In the genomic region with DNA sequence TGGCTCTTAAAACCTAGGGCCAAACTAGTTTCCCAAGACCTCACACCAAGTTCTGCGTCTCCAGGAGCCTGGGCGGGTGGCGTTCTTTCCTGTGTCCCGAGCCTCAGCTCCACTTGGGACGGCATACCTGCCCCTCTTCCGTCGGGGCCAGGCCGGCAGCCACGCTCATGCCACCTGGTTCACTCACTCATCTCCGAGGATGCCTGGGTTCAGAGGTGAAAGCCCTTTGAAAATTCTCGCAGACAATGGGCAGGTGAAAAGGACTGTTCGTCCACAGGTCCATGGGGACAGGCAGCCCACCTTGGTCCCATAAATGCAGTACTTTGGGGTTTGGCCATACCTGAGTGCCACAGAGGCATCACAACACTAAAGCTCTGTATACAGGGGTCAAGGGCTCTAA, we compare ENCODE assay signal across 23 mouse cellular contexts. TPM values are rescaled to one million over a fixed set of nuclear protein-coding genes. Genes with fewer than 3 reads are reported as not detected.
DNase-seq lines count a peak whose midpoint lies in the region; ATAC-seq and TF ChIP-seq lines count a peak whose summit lies in the region.
"Had no signal": no experiment of that assay in that cellular context is flagged by ENCODE, and none has a peak within 500 bp of the region (broad histone marks: within the 10 kb centered on the region; RNA-seq: fewer than 3 reads in every experiment).

No protein-coding gene starts in this region.

- no peak for TF ChIP-seq EP300 in heart, adult 2 months (IDR thresholded peaks at IDR 0.05; ENCODE audit: insufficient read depth, low read depth, low read length)
- TF ChIP-seq EP300 in liver, postnatal 0 days (IDR thresholded peaks at IDR 0.05; ENCODE audit: low read depth) = no peak

- no peak overlapping the region for H3K27ac ChIP-seq in heart, adult 2 months
- peak overlapping the region; percentile 27; the same call in 1 of the 2 replicates for H3K27ac ChIP-seq in limb, embryonic 15.5 days
- no peak overlapping the region for H3K27ac ChIP-seq in limb, embryonic 10.5 days
- peak overlapping the region; percentile 21; the same call in 1 of the 2 replicates for H3K27ac ChIP-seq in cortical plate, adult 2 months (ENCODE audit: insufficient read depth, low read length)
- H3K27ac ChIP-seq in liver, postnatal 0 days (ENCODE audit: low read depth) = peak overlapping the region; percentile 81
- no peak overlapping the region for H3K27ac ChIP-seq in forebrain, embryonic 11.5 days (ENCODE audit: low read depth, low read length)
- no peak overlapping the region for H3K27ac ChIP-seq in intestine, embryonic 15.5 days
- H3K27ac ChIP-seq: embryonic facial prominence, embryonic 12.5 days; midbrain, embryonic 13.5 days had no signal

- intact Hi-C loops in heart, adult 2 months (cut with DNase I) = no loop called here

- H3K79me2 ChIP-seq in heart, adult 2 months (replicated peaks; ENCODE audit: control insufficient read depth, insufficient read depth, low read length) = no peaks in the 10 kb centered on the region

- WGBS in heart, adult 2 months = 80% methylated on average over 12 of the region's 12 CpGs
- 88% methylated on average over 12 of the region's 12 CpGs for WGBS in limb, embryonic 15.5 days
- 95% methylated on average over 12 of the region's 12 CpGs for WGBS in limb, embryonic 10.5 days
- 81% methylated on average over 12 of the region's 12 CpGs for WGBS in liver, postnatal 0 days (ENCODE audit: insufficient replicate concordance)
- 94% methylated on average over 12 of the region's 12 CpGs for WGBS in forebrain, embryonic 11.5 days
- WGBS in intestine, embryonic 15.5 days = 92% methylated on average over 12 of the region's 12 CpGs

- no peaks in the 10 kb centered on the region for H3K27me3 ChIP-seq in heart, adult 2 months (ENCODE audit: control insufficient read depth, insufficient read depth, low read length)
- no peaks in the 10 kb centered on the region for H3K27me3 ChIP-seq in limb, embryonic 15.5 days
- no peaks in the 10 kb centered on the region for H3K27me3 ChIP-seq in limb, embryonic 10.5 days (ENCODE audit: low read depth, poor library complexity, severe bottlenecking)
- H3K27me3 ChIP-seq in liver, postnatal 0 days (ENCODE audit: insufficient read depth, low read length) = no peaks in the 10 kb centered on the region
- H3K27me3 ChIP-seq in forebrain, embryonic 11.5 days (ENCODE audit: control insufficient read depth, insufficient read depth, low read length) = no peaks in the 10 kb centered on the region
- H3K27me3 ChIP-seq in intestine, embryonic 15.5 days (replicated peaks) = no peaks in the 10 kb centered on the region
- H3K27me3 ChIP-seq: embryonic facial prominence, embryonic 12.5 days; megakaryocyte, embryonic 14.5 days; midbrain, embryonic 13.5 days had no signal

- no peak for ATAC-seq in limb, embryonic 15.5 days (ENCODE audit: insufficient number of reproducible peaks, low FRiP score, low TSS enrichment, low read depth)
- no peak for ATAC-seq in liver, postnatal 0 days
- no peak for ATAC-seq in forebrain, embryonic 11.5 days (replicated peaks; ENCODE audit: low FRiP score)
- ATAC-seq in intestine, embryonic 15.5 days = no peak
- ATAC-seq: forebrain, embryonic 14.5 days; midbrain, embryonic 13.5 days had no signal

- no peak overlapping the region for H3K9ac ChIP-seq in heart, adult 2 months (ENCODE audit: low read depth, low read length)
- no peak overlapping the region for H3K9ac ChIP-seq in limb, embryonic 15.5 days
- no peak overlapping the region for H3K9ac ChIP-seq in liver, postnatal 0 days (replicated peaks)
- no peak overlapping the region for H3K9ac ChIP-seq in forebrain, embryonic 11.5 days (ENCODE audit: low read length)
- no peak overlapping the region for H3K9ac ChIP-seq in intestine, embryonic 15.5 days
- H3K9ac ChIP-seq: embryonic facial prominence, embryonic 12.5 days; midbrain, embryonic 13.5 days had no signal

- H3K36me3 ChIP-seq in heart, adult 2 months (ENCODE audit: control insufficient read depth, insufficient read depth, low read length) = no peaks in the 10 kb centered on the region; the same call in 1 of the 2 replicates
- peaks cover 100% of the 10 kb centered on the region for H3K36me3 ChIP-seq in limb, embryonic 15.5 days
- peaks cover 100% of the 10 kb centered on the region for H3K36me3 ChIP-seq in limb, embryonic 10.5 days
- peaks cover 81% of the 10 kb centered on the region for H3K36me3 ChIP-seq in liver, postnatal 0 days (replicated peaks; ENCODE audit: insufficient read depth, low read length)
- H3K36me3 ChIP-seq in forebrain, embryonic 11.5 days (ENCODE audit: control insufficient read depth, insufficient read depth, low read length) = peaks cover 49% of the 10 kb centered on the region
- peaks cover 75% of the 10 kb centered on the region for H3K36me3 ChIP-seq in intestine, embryonic 15.5 days

- H3K9me3 ChIP-seq in limb, embryonic 15.5 days = no peaks in the 10 kb centered on the region
- H3K9me3 ChIP-seq in limb, embryonic 10.5 days (replicated peaks) = no peaks in the 10 kb centered on the region
- H3K9me3 ChIP-seq in liver, postnatal 0 days (ENCODE audit: low read length) = no peaks in the 10 kb centered on the region
- no peaks in the 10 kb centered on the region for H3K9me3 ChIP-seq in forebrain, embryonic 11.5 days (ENCODE audit: control insufficient read depth, low read length)
- H3K9me3 ChIP-seq in intestine, embryonic 15.5 days = no peaks in the 10 kb centered on the region
- H3K9me3 ChIP-seq: embryonic facial prominence, embryonic 12.5 days; megakaryocyte, embryonic 14.5 days; midbrain, embryonic 13.5 days had no signal

- peaks cover 12% of the 10 kb centered on the region for H3K4me1 ChIP-seq in heart, adult 2 months (ENCODE audit: control insufficient read depth, insufficient read depth, low read length)
- H3K4me1 ChIP-seq in limb, embryonic 15.5 days = no peaks in the 10 kb centered on the region
- H3K4me1 ChIP-seq in limb, embryonic 10.5 days = no peaks in the 10 kb centered on the region
- H3K4me1 ChIP-seq in cortical plate, adult 2 months (ENCODE audit: control insufficient read depth, insufficient read depth, low read length) = 0 out of 2 replicates have a peak, but pooled peaks cover 1% of the 10 kb centered on the region
- peaks cover 38% of the 10 kb centered on the region for H3K4me1 ChIP-seq in liver, postnatal 0 days (ENCODE audit: insufficient read depth)
- H3K4me1 ChIP-seq in forebrain, embryonic 11.5 days (replicated peaks; ENCODE audit: control insufficient read depth, insufficient read depth, low read length) = 0 out of 2 replicates have a peak, but pooled peaks cover 2% of the 10 kb centered on the region
- no peaks in the 10 kb centered on the region for H3K4me1 ChIP-seq in intestine, embryonic 15.5 days (replicated peaks)
- H3K4me1 ChIP-seq: embryonic facial prominence, embryonic 12.5 days had no signal

- DNase-seq in heart, adult 11 months = peak; percentile 91
- no peak for DNase-seq in heart, adult 2 months
- no peak for DNase-seq in limb, embryonic 10.5 days (ENCODE audit: low spot score)
- no peak for DNase-seq in liver, postnatal 0 days
- no peak for DNase-seq in forebrain, embryonic 11.5 days (ENCODE audit: low spot score)
- DNase-seq: adrenal gland, postnatal 25 days; cerebellum, adult 11-12 months; cerebellum, postnatal 10 days; gastrocnemius, postnatal 10 days; heart, adult 18-20 months; heart, postnatal 10 days; kidney, adult 11 months; left cerebral cortex, postnatal 4 days; lung, adult 18-20 months had no signal

- no peak overlapping the region for H3K4me3 ChIP-seq in heart, adult 2 months
- H3K4me3 ChIP-seq in limb, embryonic 15.5 days = no peak overlapping the region
- no peak overlapping the region for H3K4me3 ChIP-seq in limb, embryonic 10.5 days
- no peak overlapping the region for H3K4me3 ChIP-seq in cortical plate, adult 2 months (ENCODE audit: insufficient read depth, low read length)
- H3K4me3 ChIP-seq in liver, postnatal 0 days (ENCODE audit: low read depth, low read length) = no peak overlapping the region
- H3K4me3 ChIP-seq in forebrain, embryonic 11.5 days (ENCODE audit: low read depth, low read length) = no peak overlapping the region
- H3K4me3 ChIP-seq in intestine, embryonic 15.5 days (replicated peaks) = no peak overlapping the region
- H3K4me3 ChIP-seq: embryonic facial prominence, embryonic 12.5 days; midbrain, embryonic 13.5 days had no signal

- H3K4me2 ChIP-seq in limb, embryonic 15.5 days = no peak overlapping the region
- H3K4me2 ChIP-seq in liver, postnatal 0 days (ENCODE audit: low read depth, low read length) = no peak overlapping the region
- H3K4me2 ChIP-seq in forebrain, embryonic 11.5 days (ENCODE audit: low read depth, low read length, severe bottlenecking) = no peak overlapping the region
- no peak overlapping the region for H3K4me2 ChIP-seq in intestine, embryonic 15.5 days (replicated peaks)
- H3K4me2 ChIP-seq: embryonic facial prominence, embryonic 12.5 days; midbrain, embryonic 13.5 days had no signal

- TF ChIP-seq POLR2A in heart, adult 2 months (IDR thresholded peaks at IDR 0.05; ENCODE audit: insufficient read depth, low read depth, low read length) = no peak
- no peak for TF ChIP-seq POLR2A in cortical plate, adult 2 months (IDR thresholded peaks at IDR 0.05; ENCODE audit: extremely low read depth, insufficient read depth, low read length)

- no peak for TF ChIP-seq CTCF in heart, adult 2 months (IDR thresholded peaks at IDR 0.05)
- TF ChIP-seq CTCF in cortical plate, adult 2 months (IDR thresholded peaks at IDR 0.05; ENCODE audit: extremely low read depth, insufficient read depth, low read length) = no peak
- TF ChIP-seq CTCF in liver, postnatal 0 days (IDR thresholded peaks at IDR 0.05; ENCODE audit: low read depth) = no peak

RNA-seq across cellular contexts. Expression of a gene that starts 15.8 kb away (rescaled TPM):
- total RNA-seq in heart, adult 2 months (2021) = 10 to 100 TPM; 64.2 to 65.0 TPM
- 77.0 and 90.8 TPM in 2 replicates for polyA plus RNA-seq in heart, adult 2 months (2012; rRNA removed)
- polyA plus RNA-seq in limb, embryonic 15.5 days (2015; fragmentation: Nextera tagmentation; extraction: Ambion mirVana) = 42.5 and 44.4 TPM in 2 replicates
- polyA plus RNA-seq in limb, embryonic 10.5 days (2016; fragmentation: Nextera tagmentation; extraction: Ambion mirVana) = 14.2 and 14.5 TPM in 2 replicates
- 17.0 and 17.6 TPM in 2 replicates for polyA plus RNA-seq in cortical plate, adult 2 months (2012; rRNA removed)
- 34.7 and 42.5 TPM in 2 replicates for polyA plus RNA-seq in liver, postnatal 0 days (2015; fragmentation: Nextera tagmentation; extraction: Ambion mirVana)
- 21.8 and 27.1 TPM in 2 replicates for polyA plus RNA-seq in forebrain, embryonic 11.5 days (2014; fragmentation: Nextera tagmentation; extraction: Ambion mirVana)
- polyA plus RNA-seq in intestine, embryonic 15.5 days (2015; fragmentation: Nextera tagmentation; extraction: Ambion mirVana) = 32.3 and 32.5 TPM in 2 replicates
- total RNA-seq: monocyte, adult 5-6 weeks had no signal

RNA-seq across cellular contexts. Expression of a gene that starts 23.9 kb away (rescaled TPM):
- 1,000 to 10,000 TPM; 5,084 to 5,508 TPM for total RNA-seq in heart, adult 2 months (2021)
- polyA plus RNA-seq in heart, adult 2 months (2012; rRNA removed) = 4,851 and 5,939 TPM in 2 replicates
- polyA plus RNA-seq in limb, embryonic 15.5 days (2015; fragmentation: Nextera tagmentation; extraction: Ambion mirVana) = 276 and 549 TPM in 2 replicates
- 2.7 and 3.8 TPM in 2 replicates for polyA plus RNA-seq in limb, embryonic 10.5 days (2016; fragmentation: Nextera tagmentation; extraction: Ambion mirVana)
- 43.3 and 50.1 TPM in 2 replicates for polyA plus RNA-seq in cortical plate, adult 2 months (2012; rRNA removed)
- 3.9 and 8.4 TPM in 2 replicates for polyA plus RNA-seq in liver, postnatal 0 days (2015; fragmentation: Nextera tagmentation; extraction: Ambion mirVana)
- 0.59 and 0.83 TPM in 2 replicates for polyA plus RNA-seq in forebrain, embryonic 11.5 days (2014; fragmentation: Nextera tagmentation; extraction: Ambion mirVana)
- 3.3 and 6.4 TPM in 2 replicates for polyA plus RNA-seq in intestine, embryonic 15.5 days (2015; fragmentation: Nextera tagmentation; extraction: Ambion mirVana)
- total RNA-seq: monocyte, adult 5-6 weeks; neutrophil, adult 5-6 weeks had no signal

RNA-seq across cellular contexts. Expression of a gene that starts 32.6 kb away (rescaled TPM):
- total RNA-seq in heart, adult 2 months (2021) = 100 to 1,000 TPM; 123 to 129 TPM
- 187 and 223 TPM in 2 replicates for polyA plus RNA-seq in heart, adult 2 months (2012; rRNA removed)
- 336 and 363 TPM in 2 replicates for polyA plus RNA-seq in limb, embryonic 15.5 days (2015; fragmentation: Nextera tagmentation; extraction: Ambion mirVana)
- 491 and 543 TPM in 2 replicates for polyA plus RNA-seq in limb, embryonic 10.5 days (2016; fragmentation: Nextera tagmentation; extraction: Ambion mirVana)
- polyA plus RNA-seq in cortical plate, adult 2 months (2012; rRNA removed) = 293 TPM in 2 replicates
- 51.1 and 65.0 TPM in 2 replicates for polyA plus RNA-seq in liver, postnatal 0 days (2015; fragmentation: Nextera tagmentation; extraction: Ambion mirVana)
- polyA plus RNA-seq in forebrain, embryonic 11.5 days (2014; fragmentation: Nextera tagmentation; extraction: Ambion mirVana) = 399 and 407 TPM in 2 replicates
- 280 and 297 TPM in 2 replicates for polyA plus RNA-seq in intestine, embryonic 15.5 days (2015; fragmentation: Nextera tagmentation; extraction: Ambion mirVana)

RNA-seq across cellular contexts. Expression of a gene that starts 33.5 kb away (rescaled TPM):
- 10 to 100 TPM; 15.0 to 15.1 TPM for total RNA-seq in heart, adult 2 months (2021)
- polyA plus RNA-seq in heart, adult 2 months (2012; rRNA removed) = 6.1 and 8.0 TPM in 2 replicates
- polyA plus RNA-seq in limb, embryonic 15.5 days (2015; fragmentation: Nextera tagmentation; extraction: Ambion mirVana) = 1.2 and 1.5 TPM in 2 replicates
- 0.51 and 0.73 TPM in 2 replicates for polyA plus RNA-seq in limb, embryonic 10.5 days (2016; fragmentation: Nextera tagmentation; extraction: Ambion mirVana)
- polyA plus RNA-seq in cortical plate, adult 2 months (2012; rRNA removed) = 3.1 and 3.2 TPM in 2 replicates
- 0.04 and 0.06 TPM in 2 replicates for polyA plus RNA-seq in liver, postnatal 0 days (2015; fragmentation: Nextera tagmentation; extraction: Ambion mirVana)
- 0.13 and 0.16 TPM in 2 replicates for polyA plus RNA-seq in forebrain, embryonic 11.5 days (2014; fragmentation: Nextera tagmentation; extraction: Ambion mirVana)
- polyA plus RNA-seq in intestine, embryonic 15.5 days (2015; fragmentation: Nextera tagmentation; extraction: Ambion mirVana) = 0.91 and 0.96 TPM in 2 replicates
- total RNA-seq: monocyte, adult 5-6 weeks had no signal

RNA-seq across cellular contexts. Expression of a gene that starts 53.3 kb away (rescaled TPM):
- total RNA-seq in heart, adult 2 months (2021) = 10 to 100 TPM; 18.7 to 21.8 TPM
- polyA plus RNA-seq in heart, adult 2 months (2012; rRNA removed) = 52.5 and 82.7 TPM in 2 replicates
- 336 and 349 TPM in 2 replicates for polyA plus RNA-seq in limb, embryonic 15.5 days (2015; fragmentation: Nextera tagmentation; extraction: Ambion mirVana)
- 638 and 656 TPM in 2 replicates for polyA plus RNA-seq in limb, embryonic 10.5 days (2016; fragmentation: Nextera tagmentation; extraction: Ambion mirVana)
- polyA plus RNA-seq in cortical plate, adult 2 months (2012; rRNA removed) = 12.8 and 13.0 TPM in 2 replicates
- 45.3 and 48.5 TPM in 2 replicates for polyA plus RNA-seq in liver, postnatal 0 days (2015; fragmentation: Nextera tagmentation; extraction: Ambion mirVana)
- 565 and 637 TPM in 2 replicates for polyA plus RNA-seq in forebrain, embryonic 11.5 days (2014; fragmentation: Nextera tagmentation; extraction: Ambion mirVana)
- 261 and 315 TPM in 2 replicates for polyA plus RNA-seq in intestine, embryonic 15.5 days (2015; fragmentation: Nextera tagmentation; extraction: Ambion mirVana)
- total RNA-seq: monocyte, adult 5-6 weeks had no signal

Comparison
In these comparisons a context has a peak if more than half of its experiments do, and no peak if none do; other contexts are left out.
1. H3K27ac ChIP-seq: peak in limb, embryonic 15.5 days (single experiment), cortical plate, adult 2 months (single experiment) and liver, postnatal 0 days (single experiment); none in heart, adult 2 months (single experiment), limb, embryonic 10.5 days (single experiment), forebrain, embryonic 11.5 days (single experiment) and intestine, embryonic 15.5 days (single experiment).